Mouse (Mus musculus) ES-Bruce4 (cell line): ENCODE data around the gene Zfr2. TPM values are rescaled to one million over a fixed set of nuclear protein-coding genes. Genes with fewer than 3 reads are reported as not detected.

Experiments
- H3K27ac ChIP-seq: 2 replicates; pipeline ENCODE4 v1.5.1; 2012; ENCODE audit warnings: low read length, inconsistent platforms; ENCODE audit not compliant: insufficient read depth
- H3K27me3 ChIP-seq: 2 replicates; pipeline ENCODE4 v1.6.1; 2012; ENCODE audit warnings: mild to moderate bottlenecking, low read length, inconsistent platforms; ENCODE audit not compliant: control insufficient read depth, poor library complexity, insufficient read depth, severe bottlenecking
- H3K36me3 ChIP-seq: 2 replicates; pipeline ENCODE4 v1.6.1; 2012; ENCODE audit warnings: inconsistent platforms, mild to moderate bottlenecking, low read length, moderate library complexity; ENCODE audit not compliant: control insufficient read depth, poor library complexity, insufficient read depth, severe bottlenecking
- H3K4me1 ChIP-seq: one replicate; pipeline ENCODE4 v1.8.1; 2011; ENCODE audit warnings: low read length; ENCODE audit not compliant: control insufficient read depth, insufficient read depth
- H3K4me3 ChIP-seq: 2 replicates; pipeline ENCODE4 v1.5.1; 2011; ENCODE audit warnings: low read depth, mild to moderate bottlenecking, low read length
- H3K9ac ChIP-seq: 2 replicates; pipeline ENCODE4 v1.6.1; 2012; ENCODE audit warnings: low read depth, mild to moderate bottlenecking, inconsistent platforms; ENCODE audit not compliant: poor library complexity, severe bottlenecking
- H3K9me3 ChIP-seq: replicated peaks from 2 replicates; pipeline ENCODE4 v1.6.1; 2012; ENCODE audit warnings: mild to moderate bottlenecking, low read length, inconsistent platforms; ENCODE audit not compliant: control insufficient read depth, poor library complexity, insufficient read depth, severe bottlenecking
- CTCF ChIP-seq: IDR thresholded peaks from one replicate; pipeline ENCODE4 v1.8.1; 2011; ENCODE audit warnings: low read depth, low read length
- EP300 ChIP-seq: IDR thresholded peaks from 2 replicates; pipeline ENCODE4 v1.6.1; 2011; ENCODE audit warnings: low read depth, low read length; ENCODE audit not compliant: insufficient read depth
- POLR2A ChIP-seq: IDR thresholded peaks from one replicate; pipeline ENCODE4 v1.8.1; 2011; ENCODE audit warnings: low read length; ENCODE audit not compliant: insufficient read depth
- polyA plus RNA-seq: library from polyadenylated mRNA; stranded (reverse); fragments of >200 nt; gene quantifications from 2 replicates; pipeline ENCODE4 v1.2.4, GENCODE M21; 2011; ENCODE audit warnings: low read depth; ENCODE audit not compliant: missing spikeins, insufficient read depth, insufficient read length

The Zfr2 gene
- polyA plus RNA-seq, 1 experiment: 11.6 TPM

DNA sequence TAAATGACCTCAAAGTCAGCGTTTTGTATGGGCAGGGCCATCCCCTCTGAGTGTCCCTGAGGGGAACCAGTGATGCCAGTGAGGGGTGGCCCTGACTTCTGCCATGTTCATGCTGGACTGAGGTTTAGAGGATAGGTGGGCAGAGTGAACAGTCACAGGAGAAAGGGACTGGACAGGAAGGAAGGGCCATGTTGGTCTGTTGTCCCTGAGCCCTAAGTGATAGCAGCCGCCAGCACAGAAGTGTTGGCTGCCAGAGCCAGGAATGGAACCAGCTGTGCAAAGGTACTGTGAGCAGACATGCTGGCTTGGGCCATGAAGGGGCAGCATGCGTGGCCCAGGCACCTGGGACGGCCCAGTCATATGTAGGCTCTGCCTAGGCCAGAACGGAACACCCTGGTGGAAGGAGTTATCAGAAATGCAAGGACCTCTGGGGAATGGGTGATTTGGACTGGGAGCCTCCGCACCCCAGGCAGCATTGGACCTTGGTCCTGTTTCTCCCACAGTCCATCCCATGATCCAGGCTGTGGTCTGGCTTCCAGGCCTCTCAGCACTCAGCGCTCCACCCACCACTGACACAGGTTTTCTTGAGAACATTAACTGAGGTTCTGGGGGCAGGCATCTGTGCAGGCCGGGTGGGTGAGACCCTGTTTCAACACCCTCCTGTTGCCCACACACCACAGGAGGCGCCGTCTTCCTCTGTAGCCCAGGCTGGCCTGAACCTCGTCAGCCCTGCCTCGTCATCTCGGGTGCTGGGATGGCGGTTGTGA is 66.8 kb downstream of the Zfr2 start:
- Histone ChIP-seq H3K27me3 (no peaks in the 10 kb centered on the region), H3K4me1 (peaks cover 2% of the 10 kb centered on the region), H3K9me3 (no peaks in the 10 kb centered on the region), H3K27ac (no peak overlapping the region), H3K36me3 (no peaks in the 10 kb centered on the region), H3K9ac (no peak overlapping the region), H3K4me3 (no peak overlapping the region)
- TF ChIP-seq POLR2A (no peak), EP300 (no peak), CTCF (no peak)

DNA sequence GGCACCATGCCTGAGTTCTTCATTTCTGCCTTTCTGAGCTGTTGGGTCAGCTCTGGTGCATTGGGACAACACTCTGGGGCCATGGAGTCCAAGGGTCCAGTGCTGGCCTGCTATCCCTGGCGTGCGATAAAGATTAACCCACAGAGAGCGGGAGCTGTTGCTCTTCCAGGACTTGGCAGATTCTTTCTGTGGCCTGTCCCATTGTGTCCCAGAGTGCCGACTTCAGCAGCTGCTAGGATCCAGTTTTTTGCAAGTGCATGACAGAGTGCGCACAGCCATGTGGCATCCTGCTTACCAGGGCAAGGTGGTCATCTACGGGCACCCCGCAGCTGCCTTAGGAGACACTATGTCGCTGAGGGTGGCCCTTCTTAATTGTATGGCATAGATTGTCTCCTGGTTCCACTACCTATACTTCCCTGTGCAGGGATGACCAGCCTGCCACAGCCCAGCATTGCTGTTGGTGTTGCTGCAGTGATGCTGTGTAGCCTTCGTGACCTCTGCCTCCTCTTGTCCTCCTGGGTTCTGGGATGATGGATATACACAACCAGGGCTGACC is 67.5 kb downstream of the Zfr2 start:
- TF ChIP-seq EP300 (no peak), POLR2A (no peak), CTCF (no peak)
- Histone ChIP-seq H3K9ac (no peak overlapping the region), H3K4me3 (no peak overlapping the region), H3K4me1 (peaks cover 2% of the 10 kb centered on the region), H3K27me3 (no peaks in the 10 kb centered on the region), H3K27ac (no peak overlapping the region), H3K36me3 (no peaks in the 10 kb centered on the region), H3K9me3 (no peaks in the 10 kb centered on the region)

DNA sequence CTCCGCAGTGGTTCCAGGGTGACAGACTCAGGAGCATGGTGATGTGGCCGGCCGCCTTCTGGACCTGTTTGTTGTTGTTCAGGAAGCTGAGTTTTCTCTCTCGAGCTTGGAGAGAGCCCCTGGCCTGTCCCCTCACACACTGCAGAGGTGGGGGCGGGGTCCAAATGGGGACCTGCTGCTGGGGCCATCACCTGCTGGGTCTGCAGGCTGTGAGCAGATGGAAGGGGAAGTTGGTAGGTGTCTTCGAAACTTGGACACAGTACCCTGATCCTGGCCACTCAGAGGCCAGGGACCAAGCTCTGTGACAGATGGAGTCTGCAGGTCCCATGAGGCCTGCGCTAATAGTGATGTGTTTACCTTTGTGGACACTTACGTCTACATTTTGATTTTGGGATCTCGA is 68.4 kb downstream of the Zfr2 start:
- no peaks in the 10 kb centered on the region for H3K9me3 ChIP-seq
- no peak overlapping the region for H3K9ac ChIP-seq
- H3K4me1 ChIP-seq: peaks cover 2% of the 10 kb centered on the region
- no peak overlapping the region for H3K27ac ChIP-seq
- TF ChIP-seq EP300 (no peak), CTCF (no peak), POLR2A (no peak)
- no peaks in the 10 kb centered on the region for H3K27me3 ChIP-seq
- H3K4me3 ChIP-seq: no peak overlapping the region
- no peaks in the 10 kb centered on the region for H3K36me3 ChIP-seq

Other genes with a start within 250 kb of the Zfr2 start
- 4.1 TPM in 2 replicates for gene Gng7, start 218.2 kb upstream of the Zfr2 start, polyA plus RNA-seq
- gene Diras1, start 207.5 kb upstream of the Zfr2 start, polyA plus RNA-seq: 0.27 and 0.90 TPM in 2 replicates
- 2.8 and 4.5 TPM in 2 replicates for gene Slc39a3, start 195.7 kb upstream of the Zfr2 start, polyA plus RNA-seq
- 107 and 110 TPM in 2 replicates for gene Sgta, start 173.0 kb upstream of the Zfr2 start, polyA plus RNA-seq
- gene Thop1, start 163.1 kb upstream of the Zfr2 start, polyA plus RNA-seq: 77.4 and 81.3 TPM in 2 replicates
- gene Creb3l3, start 134.3 kb upstream of the Zfr2 start, polyA plus RNA-seq: 0.68 TPM in 1 of 2 replicates, not detected in the other
- gene Map2k2, start 127.2 kb upstream of the Zfr2 start, polyA plus RNA-seq: 46.3 and 53.0 TPM in 2 replicates
- 12.6 and 14.4 TPM in 2 replicates for gene Zbtb7a, start 97.9 kb upstream of the Zfr2 start, polyA plus RNA-seq
- gene Pias4, start 65.2 kb upstream of the Zfr2 start, polyA plus RNA-seq: 36.8 and 44.9 TPM in 2 replicates
- 2,442 and 2,478 TPM in 2 replicates for gene Eef2, start 56.5 kb upstream of the Zfr2 start, polyA plus RNA-seq
- gene Dapk3, start 50.1 kb upstream of the Zfr2 start, polyA plus RNA-seq: 61.2 and 64.8 TPM in 2 replicates
- not detected in 2 replicates for gene 4930442H23Rik, start 49.3 kb upstream of the Zfr2 start, polyA plus RNA-seq
- not detected in 2 replicates for gene Nmrk2, start 31.1 kb upstream of the Zfr2 start, polyA plus RNA-seq
- gene Atcay, start 2.3 kb upstream of the Zfr2 start, polyA plus RNA-seq: 0.88 and 0.91 TPM in 2 replicates
- gene Matk, start 19.8 kb downstream of the Zfr2 start, polyA plus RNA-seq: 1.1 and 1.2 TPM in 2 replicates
- 52.2 and 63.7 TPM in 2 replicates for gene Mrpl54, start 33.8 kb downstream of the Zfr2 start, polyA plus RNA-seq
- gene Apba3, start 33.8 kb downstream of the Zfr2 start, polyA plus RNA-seq: 25.8 and 26.4 TPM in 2 replicates
- gene Tjp3, start 58.4 kb downstream of the Zfr2 start, polyA plus RNA-seq: 41.5 and 42.7 TPM in 2 replicates
- gene Pip5k1c, start 59.8 kb downstream of the Zfr2 start, polyA plus RNA-seq: 28.3 and 31.5 TPM in 2 replicates
- gene Cactin, start 87.9 kb downstream of the Zfr2 start, polyA plus RNA-seq: 17.5 and 18.2 TPM in 2 replicates
- gene Tbxa2r, start 95.6 kb downstream of the Zfr2 start, polyA plus RNA-seq: 0.57 and 1.5 TPM in 2 replicates
- gene Gipc3, start 110.1 kb downstream of the Zfr2 start, polyA plus RNA-seq: 1.0 and 1.2 TPM in 2 replicates
- 51.8 and 57.3 TPM in 2 replicates for gene Hmg20b, start 117.3 kb downstream of the Zfr2 start, polyA plus RNA-seq
- 13.7 and 15.3 TPM in 2 replicates for gene Mfsd12, start 124.3 kb downstream of the Zfr2 start, polyA plus RNA-seq
- gene 4930404N11Rik, start 132.7 kb downstream of the Zfr2 start, polyA plus RNA-seq: not detected in 2 replicates
- gene Fzr1, start 145.4 kb downstream of the Zfr2 start, polyA plus RNA-seq: 47.8 and 51.4 TPM in 2 replicates
- 52.9 and 70.3 TPM in 2 replicates for gene Dohh, start 151.3 kb downstream of the Zfr2 start, polyA plus RNA-seq
- 1.5 TPM in 1 of 2 replicates, not detected in the other for gene Gm48551, start 151.3 kb downstream of the Zfr2 start, polyA plus RNA-seq
- gene Gm48552, start 155.8 kb downstream of the Zfr2 start, polyA plus RNA-seq: 1.1 TPM in 1 of 2 replicates, not detected in the other
- 4.8 and 5.3 TPM in 2 replicates for gene Smim24, start 159.9 kb downstream of the Zfr2 start, polyA plus RNA-seq
- gene Nfic, start 222.5 kb downstream of the Zfr2 start, polyA plus RNA-seq: 6.1 and 7.2 TPM in 2 replicates
- gene Celf5, start 249.6 kb downstream of the Zfr2 start, polyA plus RNA-seq: 27.5 and 30.5 TPM in 2 replicates